Mouse (Mus musculus) olfactory bulb, adult 2 months (tissue): ENCODE results near the gene Stk11.

Source experiments
- CTCF ChIP-seq: fragments of 200-500 bp; IDR thresholded peaks from 2 replicates; pipeline ENCODE4 v1.5.1; 2012; ENCODE audit warnings: low read depth, mild to moderate bottlenecking, low read length, moderate library complexity; ENCODE audit not compliant: insufficient read depth
- POLR2A ChIP-seq: fragments of 200-500 bp; IDR thresholded peaks from 2 replicates; pipeline ENCODE4 v1.6.1; 2012; ENCODE audit warnings: mild to moderate bottlenecking, low read depth, low read length, moderate library complexity; ENCODE audit not compliant: insufficient read depth

DNA sequence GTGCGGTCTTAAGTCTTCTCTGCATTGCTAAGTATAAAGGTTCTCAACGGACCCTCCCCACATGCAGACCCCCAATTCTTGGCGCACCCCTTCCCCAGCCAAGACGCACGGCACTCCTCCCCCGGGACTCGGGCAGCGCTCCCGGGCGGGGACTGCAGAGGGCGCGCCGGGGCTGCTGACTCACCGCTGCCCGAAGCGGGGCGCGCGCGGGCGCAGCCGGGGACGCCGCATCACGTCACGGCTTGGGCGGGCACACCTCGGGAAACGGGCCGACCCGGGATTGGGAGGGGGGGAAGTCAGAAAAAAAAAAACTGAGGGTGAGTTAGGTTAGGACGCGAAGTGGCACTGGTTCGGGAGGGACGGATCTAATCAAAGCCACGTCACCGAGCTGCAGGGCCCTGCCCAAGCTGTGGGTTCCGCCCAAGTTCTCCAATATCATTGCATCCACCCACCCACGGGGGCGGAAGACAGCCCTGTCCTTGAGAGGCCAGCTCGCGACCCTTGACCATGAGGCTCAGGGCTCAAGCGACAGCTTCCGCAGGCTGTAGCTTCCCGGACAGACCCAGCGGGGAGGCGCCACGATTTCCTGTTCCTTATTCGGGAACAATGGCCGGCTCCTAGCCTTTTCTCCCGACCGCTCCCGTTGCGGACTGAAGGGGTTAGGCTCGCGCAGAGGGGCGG lies 33.1 kb downstream of the Stk11 start:
- TF ChIP-seq CTCF (peak; percentile 68; the same call in 1 of the 2 replicates), POLR2A (no peak; the same call in 1 of the 2 replicates)
